Mouse (Mus musculus): ENCODE data around the gene Spag16.

DNA sequence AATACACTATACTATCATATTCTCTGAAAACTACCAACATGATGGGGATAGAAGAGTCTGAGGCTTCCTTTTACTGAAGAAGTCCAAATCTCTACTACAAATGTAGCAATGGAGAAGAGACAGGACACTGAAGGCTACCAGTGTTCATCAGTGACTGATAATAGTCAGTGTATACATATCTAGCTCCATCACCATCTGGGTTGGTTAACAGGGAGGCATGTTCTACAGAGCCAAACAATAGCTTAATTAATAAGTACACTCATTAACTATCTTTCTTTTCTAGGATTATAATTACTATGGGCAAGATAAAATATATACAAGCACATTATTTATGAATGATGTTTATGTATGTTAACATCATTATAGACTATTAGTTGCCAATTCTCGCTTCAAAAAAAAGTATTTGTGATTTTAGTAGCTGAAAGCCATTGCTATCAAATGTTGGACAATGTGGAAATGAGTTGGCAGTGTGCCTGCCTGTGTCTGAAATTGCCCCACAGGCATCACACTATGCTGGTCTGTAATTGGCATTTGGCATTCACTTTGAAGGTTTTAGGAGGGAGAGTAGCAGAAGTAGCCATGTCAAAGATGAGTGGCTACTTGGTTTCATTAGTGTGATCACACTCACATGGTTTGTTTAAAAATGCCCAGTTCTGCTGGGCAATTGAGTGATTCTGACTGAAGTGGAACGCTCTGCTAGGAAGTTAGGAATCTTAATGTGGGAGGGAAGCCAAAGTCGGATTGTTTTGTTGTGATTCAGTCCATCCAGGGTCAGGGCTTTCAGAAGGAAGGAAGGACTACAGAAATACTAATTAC is 338.8 kb downstream of the Spag16 start:
- no peak for TF ChIP-seq FLI1 (IDR thresholded peaks at IDR 0.05; ENCODE audit: low read length)
- TF ChIP-seq GATA1 (IDR thresholded peaks at IDR 0.05; ENCODE audit: borderline replicate concordance, low read length), result no peak
